Mouse (Mus musculus) forelimb bud, embryonic 11.5 days (tissue): ENCODE measurements around the gene Gmeb1.
"Not testable (repeated sequence)": the region's sequence is repeated elsewhere in the genome, so short reads cannot be mapped to it uniquely, and the experiment has no call there.

Experiments
- DNase-seq: peaks from one replicate; pipeline ENCODE4 v3.0.0-alpha.2; 2012; ENCODE audit warnings: low read depth, low spot score

Gmeb1 gene

GRCm38 (mm10) chr4:132261514-132262357 is at the start of gene Gmeb1:
Gene Gmeb1, minus strand, starts transcription at chr4:132261602.
- peak; percentile 65 for DNase-seq

- no peak for DNase-seq
These were observed 48.6 kb upstream of the Gmeb1 start for GRCm38 (mm10) chr4:132309849-132310472.

- no peak for DNase-seq
These were observed 47.9 kb upstream of the Gmeb1 start for GRCm38 (mm10) chr4:132309140-132309848.

- peak; percentile 92 for DNase-seq
These were observed 47.2 kb upstream of the Gmeb1 start for GRCm38 (mm10) chr4:132308437-132309139.

- DNase-seq, result no peak
These were observed 44.6 kb upstream of the Gmeb1 start for GRCm38 (mm10) chr4:132306004-132306403.

GRCm38 (mm10) chr4:132305276-132305675 is 43.9 kb upstream of the Gmeb1 start:
- DNase-seq, result no peak

- DNase-seq, result not testable (repeated sequence)
These were observed 42.1 kb upstream of the Gmeb1 start for GRCm38 (mm10) chr4:132303484-132303883.

- peak; percentile 49 for DNase-seq
These were observed 41.6 kb upstream of the Gmeb1 start, which contains the start of gene Rab42 for GRCm38 (mm10) chr4:132302939-132303479. Gene Rab42, minus strand, starts transcription at chr4:132303385.

GRCm38 (mm10) chr4:132301965-132302938 is 40.9 kb upstream of the Gmeb1 start:
- no peak for DNase-seq

- DNase-seq, result no peak
These were observed 40.1 kb upstream of the Gmeb1 start for GRCm38 (mm10) chr4:132301486-132301885.

- DNase-seq, result no peak
These were observed 38.4 kb upstream of the Gmeb1 start for GRCm38 (mm10) chr4:132299849-132300248.

- no peak for DNase-seq
These were observed 34.4 kb upstream of the Gmeb1 start for GRCm38 (mm10) chr4:132295696-132296390.

GRCm38 (mm10) chr4:132293682-132294240 is 32.4 kb upstream of the Gmeb1 start:
- DNase-seq, result no peak

GRCm38 (mm10) chr4:132292988-132293387 is 31.6 kb upstream of the Gmeb1 start:
- DNase-seq, result no peak

GRCm38 (mm10) chr4:132291624-132292335 is 30.4 kb upstream of the Gmeb1 start:
- DNase-seq, result no peak

- DNase-seq, result no peak
These were observed 29.7 kb upstream of the Gmeb1 start for GRCm38 (mm10) chr4:132291056-132291455.

- not testable (repeated sequence) for DNase-seq
These were observed 27.4 kb upstream of the Gmeb1 start for GRCm38 (mm10) chr4:132288840-132289239.

GRCm38 (mm10) chr4:132275949-132276348 is 14.5 kb upstream of the Gmeb1 start:
- DNase-seq, result no peak
